Mouse (Mus musculus) kidney, postnatal 0 days (tissue): Measurements from ENCODE around the gene Prickle1. TPM values are rescaled to one million over a fixed set of nuclear protein-coding genes. Genes with fewer than 3 reads are reported as not detected.

Experiments used
- ATAC-seq: fragments of 200-750 bp; cut with Nextera tagmentation; replicated peaks from 2 replicates; pipeline ENCODE4 v1.8.0; 2017; ENCODE audit warnings: low read depth, moderate number of reproducible peaks, moderate TSS enrichment, moderate library complexity; ENCODE audit not compliant: low FRiP score
- DNase-seq: peaks from one replicate; pipeline ENCODE4 v3.0.0-alpha.2; 2016; ENCODE audit warnings: low spot score
- H3K27ac ChIP-seq: fragments of 300-500 bp; sonication (generic); 2 replicates; pipeline ENCODE4 v1.5.1; 2014; ENCODE audit warnings: mild to moderate bottlenecking
- H3K27me3 ChIP-seq: fragments of 300-500 bp; sonication (generic); 2 replicates; pipeline ENCODE4 v1.6.1; 2014; ENCODE audit warnings: low read length, mixed read lengths; ENCODE audit not compliant: insufficient read depth
- H3K36me3 ChIP-seq: fragments of 300-500 bp; sonication (generic); 2 replicates; pipeline ENCODE4 v1.6.1; 2014; ENCODE audit warnings: low read length, mixed read lengths; ENCODE audit not compliant: insufficient read depth
- H3K4me1 ChIP-seq: fragments of 300-500 bp; sonication (generic); replicated peaks from 2 replicates; pipeline ENCODE4 v1.6.1; 2014; ENCODE audit warnings: antibody characterized with exemption, low read length, mixed read lengths; ENCODE audit not compliant: insufficient read depth
- H3K4me2 ChIP-seq: fragments of 300-500 bp; sonication (generic); 2 replicates; pipeline ENCODE4 v1.6.1; 2014; ENCODE audit warnings: mild to moderate bottlenecking, low read length, moderate library complexity, mixed read lengths
- H3K4me3 ChIP-seq: fragments of 300-500 bp; sonication (generic); replicated peaks from 2 replicates; pipeline ENCODE4 v1.5.1; 2014; ENCODE audit warnings: low read depth, low read length
- H3K9ac ChIP-seq: fragments of 300-500 bp; sonication (generic); 2 replicates; pipeline ENCODE4 v1.6.1; 2014; ENCODE audit warnings: low read depth, low read length
- H3K9me3 ChIP-seq: fragments of 300-500 bp; sonication (generic); replicated peaks from 2 replicates; pipeline ENCODE4 v1.6.1; 2016; ENCODE audit warnings: low read length, inconsistent platforms, mixed read lengths
- CTCF ChIP-seq: IDR thresholded peaks from 2 replicates; pipeline ENCODE4 v1.5.1; 2016; ENCODE audit warnings: antibody characterized with exemption, low read depth, mild to moderate bottlenecking, moderate library complexity
- WGBS: fragments of 180-500 bp; shearing (Covaris S2); extraction: QIAGEN DNeasy Blood & Tissue Kit; methylation state at CpG from one replicate; pipeline ENCODE4 v1.1.7; 2014; 5-methylcytosine and 5-hydroxymethylcytosine counted together
- polyA plus RNA-seq: library from polyadenylated mRNA; unstranded; fragments of >200 nt; fragmentation: Nextera tagmentation; extraction: Ambion mirVana; gene quantifications from 2 replicates; pipeline ENCODE4 v1.2.1, GENCODE M21; 2015

Prickle1 gene
- polyA plus RNA-seq, 1 experiment from 2014 or later, result 20.7 TPM

- Histone ChIP-seq H3K4me1 (no peaks in the 10 kb centered on the region), H3K27ac (peak overlapping the region; percentile 50; the same call in 1 of the 2 replicates), H3K36me3 (no peaks in the 10 kb centered on the region), H3K4me2 (0 out of 2 replicates have a peak overlapping the region, but pooled peaks have one; percentile 3), H3K9me3 (no peaks in the 10 kb centered on the region), H3K27me3 (no peaks in the 10 kb centered on the region), H3K9ac (no peak overlapping the region), H3K4me3 (no peak overlapping the region)
- DNase-seq (peak; percentile 60), ATAC-seq (no peak)
- WGBS, result 49% methylated on average over 12 of the region's 12 CpGs
- no peak for TF ChIP-seq CTCF
Observed at GRCm38 (mm10) chr15:93529831-93530702, 65.6 kb downstream of the Prickle1 start.

- no peaks in the 10 kb centered on the region for H3K27me3 ChIP-seq
- H3K4me2 ChIP-seq, result no peak overlapping the region
- no peaks in the 10 kb centered on the region for H3K9me3 ChIP-seq
- H3K36me3 ChIP-seq, result no peaks in the 10 kb centered on the region
- WGBS, result 87% methylated on average over 5 of the region's 5 CpGs
- TF ChIP-seq CTCF, result no peak
- ATAC-seq, result no peak
- DNase-seq, result no peak
- H3K4me1 ChIP-seq, result no peaks in the 10 kb centered on the region
- no peak overlapping the region for H3K9ac ChIP-seq
- no peak overlapping the region for H3K4me3 ChIP-seq
- H3K27ac ChIP-seq, result no peak overlapping the region
Observed at GRCm38 (mm10) chr15:93525305-93525917, 70.3 kb downstream of the Prickle1 start.

- Histone ChIP-seq H3K4me1 (peaks cover 7% of the 10 kb centered on the region), H3K27ac (no peak overlapping the region), H3K36me3 (no peaks in the 10 kb centered on the region), H3K4me2 (no peak overlapping the region), H3K9me3 (no peaks in the 10 kb centered on the region), H3K9ac (no peak overlapping the region), H3K4me3 (no peak overlapping the region), H3K27me3 (no peaks in the 10 kb centered on the region)
- no peak for TF ChIP-seq CTCF
- no peak for DNase-seq
- whole genome bisulfite sequencing, result 66% methylated on average over 3 of the region's 3 CpGs
- ATAC-seq, result no peak
Observed at GRCm38 (mm10) chr15:93521787-93522180, 73.9 kb downstream of the Prickle1 start.

- Histone ChIP-seq H3K9ac (no peak overlapping the region), H3K9me3 (no peaks in the 10 kb centered on the region), H3K27ac (no peak overlapping the region), H3K4me2 (no peak overlapping the region), H3K4me3 (no peak overlapping the region), H3K36me3 (no peaks in the 10 kb centered on the region), H3K4me1 (peaks cover 7% of the 10 kb centered on the region), H3K27me3 (no peaks in the 10 kb centered on the region)
- DNase-seq, result no peak
- 76% methylated on average over 11 of the region's 11 CpGs for WGBS
- no peak for TF ChIP-seq CTCF
- no peak for ATAC-seq
Observed at GRCm38 (mm10) chr15:93521088-93521786, 74.5 kb downstream of the Prickle1 start.

GRCm38 (mm10) chr15:93519836-93520826 lies 75.6 kb downstream of the Prickle1 start:
- H3K27ac ChIP-seq, result peak overlapping the region; percentile 82
- 15% methylated on average over 17 of the region's 17 CpGs for WGBS
- H3K4me3 ChIP-seq, result peak overlapping the region; percentile 65
- H3K4me2 ChIP-seq, result peak overlapping the region; percentile 93
- no peaks in the 10 kb centered on the region for H3K27me3 ChIP-seq
- H3K9ac ChIP-seq, result peak overlapping the region; percentile 73
- H3K9me3 ChIP-seq, result no peaks in the 10 kb centered on the region
- peaks cover 7% of the 10 kb centered on the region for H3K4me1 ChIP-seq
- H3K36me3 ChIP-seq, result no peaks in the 10 kb centered on the region
- DNase-seq, result peak; percentile 93
- TF ChIP-seq CTCF, result no peak
- no peak for ATAC-seq
